Mouse (Mus musculus) naive thymus-derived CD4-positive, alpha-beta T cell, adult 2 months (primary cell): Measurements from ENCODE around the gene Zscan4-ps2.
"Not testable (repeated sequence)": the region's sequence is repeated elsewhere in the genome, so short reads cannot be mapped to it uniquely, and the experiment has no call there.

ENCODE experiments used
- DNase-seq: peaks from one replicate; pipeline ENCODE4 v3.0.0-alpha.2; 2011; ENCODE audit warnings: low read depth

Gene Zscan4-ps2

DNA sequence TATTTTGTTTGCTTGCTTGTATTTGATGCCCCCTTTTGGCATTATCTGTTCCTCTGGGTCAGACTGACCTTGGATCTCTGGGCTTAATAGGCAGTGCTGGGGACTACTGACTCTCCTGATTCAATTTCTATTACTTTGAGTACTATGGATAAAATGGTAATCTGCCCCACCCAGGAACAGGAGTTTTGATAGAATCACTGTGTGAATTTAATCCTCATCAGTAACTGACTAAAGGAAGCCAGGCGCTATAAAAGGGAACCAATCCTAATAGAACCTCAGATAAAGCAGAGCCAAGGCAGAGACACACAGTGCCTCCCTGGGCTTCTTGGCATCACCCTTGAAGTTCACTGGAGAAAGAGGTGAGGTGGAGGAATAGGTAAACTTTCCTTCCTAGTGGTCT lies at the start of gene Zscan4-ps2:
Gene Zscan4-ps2, plus strand, starts transcription at position 301 of the 400 bp plus-strand sequence.
- DNase-seq: not testable (repeated sequence)
